Mouse (Mus musculus) right cerebral cortex, postnatal 4 days (tissue): Measurements from ENCODE around the gene Hnf1b.

Source experiments
- DNase-seq: peaks from one replicate; pipeline ENCODE4 v3.0.0-alpha.2; 2022

Hnf1b gene

GRCm38 (mm10) chr11:83897569-83897968 is 47.7 kb downstream of the Hnf1b start:
- DNase-seq, result no peak

GRCm38 (mm10) chr11:83902812-83903211 is 52.9 kb downstream of the Hnf1b start:
- DNase-seq, result no peak

GRCm38 (mm10) chr11:83905756-83906155 is 55.9 kb downstream of the Hnf1b start:
- DNase-seq, result no peak

GRCm38 (mm10) chr11:83908376-83908775 is 58.5 kb downstream of the Hnf1b start:
- DNase-seq, result no peak

GRCm38 (mm10) chr11:83913824-83914311 is 64.0 kb downstream of the Hnf1b start:
- no peak for DNase-seq

- DNase-seq, result no peak
Observed at GRCm38 (mm10) chr11:83914501-83914900, 64.6 kb downstream of the Hnf1b start.

GRCm38 (mm10) chr11:83922600-83922999 is 72.7 kb downstream of the Hnf1b start:
- no peak for DNase-seq

- DNase-seq, result no peak
Observed at GRCm38 (mm10) chr11:83927097-83927496, 77.2 kb downstream of the Hnf1b start.

- no peak for DNase-seq
Observed at GRCm38 (mm10) chr11:83932506-83933106, 82.7 kb downstream of the Hnf1b start.

- no peak for DNase-seq
Observed at GRCm38 (mm10) chr11:83933376-83933775, 83.5 kb downstream of the Hnf1b start.

- peak; percentile 81 for DNase-seq
Observed at GRCm38 (mm10) chr11:83935986-83936665, 86.3 kb downstream of the Hnf1b start.

GRCm38 (mm10) chr11:83938556-83938955 is 88.7 kb downstream of the Hnf1b start:
- no peak for DNase-seq

- peak; percentile 83 for DNase-seq
Observed at GRCm38 (mm10) chr11:83941950-83942840, 92.3 kb downstream of the Hnf1b start, which contains the start of gene Ddx52. Gene Ddx52 (plus strand): TSS chr11:83942062.
